Mouse (Mus musculus) thymus, adult 2 months (tissue): ENCODE measurements around the gene Bend7.

Source experiments
- CTCF ChIP-seq: fragments of 200-500 bp; IDR thresholded peaks from 2 replicates; pipeline ENCODE4 v1.5.1; 2012; ENCODE audit warnings: mild to moderate bottlenecking, control low read depth, low read length, moderate library complexity, borderline replicate concordance; ENCODE audit not compliant: control insufficient read depth, poor library complexity, insufficient read depth; ENCODE audit errors: extremely low read depth
- POLR2A ChIP-seq: fragments of 200-500 bp; IDR thresholded peaks from 2 replicates; pipeline ENCODE4 v1.6.1; 2012; ENCODE audit warnings: mild to moderate bottlenecking, low read length, control low read depth, moderate library complexity; ENCODE audit not compliant: control insufficient read depth, poor library complexity, insufficient read depth; ENCODE audit errors: extremely low read depth

- no peak for TF ChIP-seq CTCF
- TF ChIP-seq POLR2A: no peak
Observed at GRCm38 (mm10) chr2:4782401-4782800, 64.8 kb downstream of the Bend7 start.
